Mouse (Mus musculus) limb, embryonic 13.5 days (tissue): Measurements from ENCODE around the gene Tbcd. TPM values are rescaled to one million over a fixed set of nuclear protein-coding genes. Genes with fewer than 3 reads are reported as not detected.

Experiments used
- ATAC-seq: fragments of 200-750 bp; cut with Nextera tagmentation; 2 replicates; pipeline ENCODE4 v1.8.0; 2017; ENCODE audit warnings: low read depth, moderate number of reproducible peaks, moderate TSS enrichment; ENCODE audit not compliant: low FRiP score
- H3K27ac ChIP-seq: fragments of 300-500 bp; sonication (generic); 2 replicates; pipeline ENCODE4 v1.5.1; 2015; ENCODE audit warnings: inconsistent platforms, mild to moderate bottlenecking, moderate library complexity
- H3K27me3 ChIP-seq: fragments of 300-500 bp; sonication (generic); 2 replicates; pipeline ENCODE4 v1.6.1; 2015; ENCODE audit warnings: mild to moderate bottlenecking, inconsistent platforms
- H3K36me3 ChIP-seq: fragments of 300-500 bp; sonication (generic); 2 replicates; pipeline ENCODE4 v1.6.1; 2015; ENCODE audit warnings: inconsistent platforms, mild to moderate bottlenecking, moderate library complexity
- H3K4me1 ChIP-seq: fragments of 300-500 bp; sonication (generic); 2 replicates; pipeline ENCODE4 v1.6.1; 2015; ENCODE audit warnings: inconsistent platforms
- H3K4me2 ChIP-seq: fragments of 300-500 bp; sonication (generic); replicated peaks from 2 replicates; pipeline ENCODE4 v1.6.1; 2015; ENCODE audit warnings: inconsistent platforms, mild to moderate bottlenecking, moderate library complexity
- H3K4me3 ChIP-seq: fragments of 300-500 bp; sonication (generic); 2 replicates; pipeline ENCODE4 v1.5.1; 2015; ENCODE audit warnings: moderate library complexity, mild to moderate bottlenecking, inconsistent platforms
- H3K9ac ChIP-seq: fragments of 300-500 bp; sonication (generic); 2 replicates; pipeline ENCODE4 v1.6.1; 2015; ENCODE audit warnings: mild to moderate bottlenecking, inconsistent platforms
- H3K9me3 ChIP-seq: fragments of 300-500 bp; sonication (generic); 2 replicates; pipeline ENCODE4 v1.6.1; 2016; ENCODE audit warnings: inconsistent platforms
- WGBS: fragments of 180-500 bp; shearing (Covaris S2); methylation state at CpG from one replicate; pipeline ENCODE4 v1.1.7; 2015; 5-methylcytosine and 5-hydroxymethylcytosine counted together
- polyA plus RNA-seq: library from polyadenylated mRNA; unstranded; fragments of >200 nt; fragmentation: Nextera tagmentation; extraction: Ambion mirVana; gene quantifications from 2 replicates; pipeline ENCODE4 v1.2.1, GENCODE M21; 2015

Gene Tbcd
- polyA plus RNA-seq, 1 experiment from 2014 or later = 42.3 TPM

GRCm38 (mm10) chr11:121617371-121617770 is 165.6 kb downstream of the Tbcd start:
- no peaks in the 10 kb centered on the region for H3K4me1 ChIP-seq
- ATAC-seq = no peak
- H3K9me3 ChIP-seq = 0 out of 2 replicates have a peak, but pooled peaks cover 5% of the 10 kb centered on the region
- no peak overlapping the region for H3K9ac ChIP-seq
- H3K4me3 ChIP-seq = no peak overlapping the region
- no peak overlapping the region for H3K27ac ChIP-seq
- WGBS = 74% methylated on average over 1 of the region's 1 CpGs
- H3K4me2 ChIP-seq = no peak overlapping the region
- H3K27me3 ChIP-seq = no peaks in the 10 kb centered on the region
- peaks cover 80% of the 10 kb centered on the region for H3K36me3 ChIP-seq

DNA sequence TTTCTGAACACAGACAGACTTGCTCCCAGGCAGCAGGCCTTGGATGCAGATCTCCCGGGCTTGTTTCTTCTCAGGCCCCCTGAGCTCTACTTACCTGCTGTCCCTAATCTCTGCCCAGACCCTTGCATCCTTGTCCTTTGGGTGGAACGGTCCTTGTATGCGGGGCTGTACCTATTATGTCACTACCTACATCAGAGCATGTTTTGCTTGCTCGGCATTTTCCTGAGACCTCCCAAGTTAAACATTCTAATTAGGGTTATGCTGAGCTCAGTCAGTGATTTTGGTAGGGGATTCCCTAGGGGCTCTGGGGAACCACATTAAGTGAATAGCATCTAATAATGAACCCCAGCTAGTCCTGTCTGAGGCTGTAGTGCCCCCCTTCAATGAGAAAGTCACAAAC is 173.3 kb downstream of the Tbcd start:
- peaks cover 49% of the 10 kb centered on the region for H3K36me3 ChIP-seq
- H3K9me3 ChIP-seq = no peaks in the 10 kb centered on the region
- H3K9ac ChIP-seq = no peak overlapping the region
- no peak overlapping the region for H3K27ac ChIP-seq
- no peak overlapping the region for H3K4me2 ChIP-seq
- WGBS = 83% methylated on average over 4 of the region's 4 CpGs
- no peaks in the 10 kb centered on the region for H3K27me3 ChIP-seq
- H3K4me3 ChIP-seq = no peak overlapping the region
- no peaks in the 10 kb centered on the region for H3K4me1 ChIP-seq
- ATAC-seq = no peak

DNA sequence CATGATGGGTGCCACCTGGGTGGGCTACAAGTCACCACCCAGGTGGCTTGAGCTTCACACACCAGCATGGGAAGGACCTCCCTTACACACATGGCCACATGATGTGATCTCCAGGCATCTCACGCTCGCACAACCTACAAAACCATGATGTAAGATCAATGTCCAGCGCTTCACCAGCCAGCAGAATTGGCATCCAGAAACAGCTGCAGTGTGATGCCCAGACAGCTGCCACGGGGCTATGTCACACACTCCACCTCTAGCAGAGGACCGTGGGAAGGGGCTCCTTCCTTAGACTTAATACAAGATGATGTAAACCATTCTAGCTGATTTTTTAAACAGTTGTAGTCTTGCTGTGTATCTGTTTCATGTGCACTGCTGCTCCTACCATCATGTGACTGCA is 175.8 kb downstream of the Tbcd start:
- Histone ChIP-seq H3K36me3 (peaks cover 37% of the 10 kb centered on the region), H3K4me1 (no peaks in the 10 kb centered on the region), H3K27ac (no peak overlapping the region), H3K9ac (no peak overlapping the region), H3K9me3 (no peaks in the 10 kb centered on the region), H3K4me2 (no peak overlapping the region), H3K27me3 (no peaks in the 10 kb centered on the region), H3K4me3 (no peak overlapping the region)
- WGBS = 85% methylated on average over 5 of the region's 5 CpGs
- ATAC-seq = no peak

DNA sequence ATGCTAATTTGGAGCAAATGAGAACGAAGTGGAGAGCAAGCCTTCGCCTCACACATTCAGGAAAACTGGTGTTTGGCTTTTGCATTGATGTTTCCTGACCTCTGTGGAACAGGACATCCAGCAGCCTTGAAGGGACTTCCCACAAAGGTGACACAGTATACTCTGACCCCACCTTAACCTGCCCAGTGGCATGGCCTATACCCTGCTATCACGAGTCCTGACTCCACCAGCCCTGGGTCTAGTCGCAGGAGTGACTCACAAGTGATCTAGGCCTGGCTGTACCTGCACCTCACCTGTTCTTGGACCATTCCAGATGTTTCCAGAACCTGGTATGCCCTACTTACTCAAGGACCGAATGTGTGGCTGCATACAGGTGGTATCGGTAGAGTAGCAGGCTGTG is 177.8 kb downstream of the Tbcd start:
- no peak for ATAC-seq
- peaks cover 26% of the 10 kb centered on the region for H3K36me3 ChIP-seq
- WGBS = 91% methylated on average over 6 of the region's 6 CpGs

GRCm38 (mm10) chr11:121630406-121630805 is 178.7 kb downstream of the Tbcd start:
- H3K27me3 ChIP-seq = no peaks in the 10 kb centered on the region
- H3K4me3 ChIP-seq = no peak overlapping the region
- H3K9me3 ChIP-seq = no peaks in the 10 kb centered on the region
- ATAC-seq = no peak
- no peak overlapping the region for H3K4me2 ChIP-seq
- H3K9ac ChIP-seq = no peak overlapping the region
- H3K27ac ChIP-seq = no peak overlapping the region
- H3K4me1 ChIP-seq = no peaks in the 10 kb centered on the region
- WGBS = 87% methylated on average over 4 of the region's 4 CpGs
- peaks cover 24% of the 10 kb centered on the region for H3K36me3 ChIP-seq

More for the DNA sequence above, 177.8 kb downstream of the Tbcd start:
- H3K4me2 ChIP-seq = no peak overlapping the region
- H3K9me3 ChIP-seq = no peaks in the 10 kb centered on the region
- no peak overlapping the region for H3K4me3 ChIP-seq
- no peak overlapping the region for H3K27ac ChIP-seq
- H3K4me1 ChIP-seq = no peaks in the 10 kb centered on the region
- H3K27me3 ChIP-seq = no peaks in the 10 kb centered on the region
- no peak overlapping the region for H3K9ac ChIP-seq

GRCm38 (mm10) chr11:121631410-121631809 is 179.7 kb downstream of the Tbcd start:
- no peaks in the 10 kb centered on the region for H3K9me3 ChIP-seq
- H3K4me3 ChIP-seq = no peak overlapping the region
- H3K4me1 ChIP-seq = no peaks in the 10 kb centered on the region
- H3K9ac ChIP-seq = no peak overlapping the region
- no peak overlapping the region for H3K4me2 ChIP-seq
- H3K36me3 ChIP-seq = peaks cover 35% of the 10 kb centered on the region
- H3K27ac ChIP-seq = no peak overlapping the region
- H3K27me3 ChIP-seq = no peaks in the 10 kb centered on the region
- 93% methylated on average over 7 of the region's 7 CpGs for WGBS
- ATAC-seq = no peak

- Histone ChIP-seq H3K27ac (no peak overlapping the region), H3K27me3 (no peaks in the 10 kb centered on the region), H3K4me3 (no peak overlapping the region), H3K4me1 (no peaks in the 10 kb centered on the region), H3K4me2 (no peak overlapping the region), H3K9me3 (no peaks in the 10 kb centered on the region), H3K36me3 (peaks cover 61% of the 10 kb centered on the region), H3K9ac (no peak overlapping the region)
- no peak for ATAC-seq
- WGBS = 93% methylated on average over 10 of the region's 10 CpGs
Measured at GRCm38 (mm10) chr11:121636646-121637045, 184.9 kb downstream of the Tbcd start.

- Histone ChIP-seq H3K4me1 (no peaks in the 10 kb centered on the region), H3K9me3 (no peaks in the 10 kb centered on the region), H3K9ac (no peak overlapping the region), H3K27ac (no peak overlapping the region), H3K36me3 (peaks cover 46% of the 10 kb centered on the region), H3K4me3 (no peak overlapping the region), H3K27me3 (no peaks in the 10 kb centered on the region), H3K4me2 (no peak overlapping the region)
- ATAC-seq = no peak
- 79% methylated on average over 2 of the region's 2 CpGs for WGBS
Measured at GRCm38 (mm10) chr11:121641501-121642145, 189.9 kb downstream of the Tbcd start.

DNA sequence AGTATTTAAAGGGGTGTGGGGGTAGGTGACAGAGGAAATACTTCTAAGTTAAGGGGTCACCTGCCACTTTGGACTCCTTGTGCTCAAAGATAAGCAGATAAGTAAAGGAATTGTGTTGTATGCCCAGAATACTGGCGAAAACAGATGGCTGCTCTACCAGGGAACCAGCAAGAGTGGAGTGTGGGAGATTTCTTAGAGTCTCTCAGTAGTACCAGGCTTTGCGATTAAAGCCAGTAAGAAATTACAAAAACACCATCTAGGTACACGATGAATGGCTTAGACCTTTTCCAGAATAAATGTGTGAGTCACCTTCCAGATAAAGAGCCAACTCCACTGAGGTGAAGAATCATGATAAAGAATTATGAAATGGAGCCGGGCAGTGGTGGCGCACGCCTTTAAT is 193.6 kb downstream of the Tbcd start:
- no peak for ATAC-seq
- Histone ChIP-seq H3K27me3 (no peaks in the 10 kb centered on the region), H3K9ac (no peak overlapping the region), H3K36me3 (peaks cover 24% of the 10 kb centered on the region), H3K27ac (no peak overlapping the region), H3K9me3 (no peaks in the 10 kb centered on the region), H3K4me2 (no peak overlapping the region), H3K4me1 (no peaks in the 10 kb centered on the region), H3K4me3 (no peak overlapping the region)
- WGBS = 93% methylated on average over 6 of the region's 6 CpGs

- no peak overlapping the region for H3K4me3 ChIP-seq
- no peaks in the 10 kb centered on the region for H3K4me1 ChIP-seq
- H3K36me3 ChIP-seq = peaks cover 26% of the 10 kb centered on the region
- no peaks in the 10 kb centered on the region for H3K27me3 ChIP-seq
- ATAC-seq = no peak
- no peak overlapping the region for H3K9ac ChIP-seq
- 64% methylated on average over 9 of the region's 9 CpGs for WGBS
- H3K9me3 ChIP-seq = no peaks in the 10 kb centered on the region
- peak overlapping the region; percentile 2; the same call in 1 of the 2 replicates for H3K27ac ChIP-seq
- H3K4me2 ChIP-seq = no peak overlapping the region
Measured at GRCm38 (mm10) chr11:121647321-121647720, 195.6 kb downstream of the Tbcd start.

GRCm38 (mm10) chr11:121648166-121648565 is 196.4 kb downstream of the Tbcd start:
- Histone ChIP-seq H3K9ac (no peak overlapping the region), H3K36me3 (peaks cover 26% of the 10 kb centered on the region), H3K4me3 (no peak overlapping the region), H3K4me2 (no peak overlapping the region), H3K4me1 (no peaks in the 10 kb centered on the region), H3K9me3 (no peaks in the 10 kb centered on the region), H3K27me3 (no peaks in the 10 kb centered on the region), H3K27ac (no peak overlapping the region)
- 94% methylated on average over 5 of the region's 5 CpGs for WGBS
- ATAC-seq = no peak

- peaks cover 16% of the 10 kb centered on the region for H3K36me3 ChIP-seq
Measured at GRCm38 (mm10) chr11:121649900-121650299, 198.2 kb downstream of the Tbcd start.

DNA sequence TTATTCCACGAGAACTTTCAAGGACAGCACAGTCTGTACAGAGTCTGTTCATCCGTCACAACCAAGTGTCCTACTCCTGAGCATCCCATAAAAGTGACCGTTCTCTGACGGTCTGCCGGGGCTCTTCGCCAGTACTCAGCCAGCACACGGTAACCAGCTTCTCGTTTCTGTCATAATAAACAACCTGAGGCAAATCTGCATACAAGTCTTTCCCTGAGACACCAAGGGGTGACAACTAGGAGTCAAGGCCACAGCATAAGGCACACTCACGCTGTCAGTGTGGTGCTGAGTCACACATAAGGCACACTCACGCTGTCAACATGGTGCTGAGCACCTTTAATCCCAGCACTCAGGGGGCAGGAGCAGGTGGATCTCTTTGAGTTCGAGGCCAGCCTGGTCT is 198.9 kb downstream of the Tbcd start:
- H3K4me2 ChIP-seq = no peak overlapping the region
- no peaks in the 10 kb centered on the region for H3K4me1 ChIP-seq
- peaks cover 16% of the 10 kb centered on the region for H3K36me3 ChIP-seq
- 89% methylated on average over 11 of the region's 11 CpGs for WGBS
- H3K4me3 ChIP-seq = no peak overlapping the region
- no peak for ATAC-seq
- H3K27me3 ChIP-seq = no peaks in the 10 kb centered on the region
- H3K27ac ChIP-seq = no peak overlapping the region
- no peak overlapping the region for H3K9ac ChIP-seq
- H3K9me3 ChIP-seq = no peaks in the 10 kb centered on the region

More at GRCm38 (mm10) chr11:121649900-121650299, 198.2 kb downstream of the Tbcd start:
- Histone ChIP-seq H3K4me3 (no peak overlapping the region), H3K27ac (no peak overlapping the region), H3K9me3 (no peaks in the 10 kb centered on the region), H3K4me1 (no peaks in the 10 kb centered on the region), H3K27me3 (no peaks in the 10 kb centered on the region), H3K4me2 (no peak overlapping the region), H3K9ac (no peak overlapping the region)
- 81% methylated on average over 10 of the region's 10 CpGs for WGBS
- ATAC-seq = no peak
